Mouse (Mus musculus): ENCODE measurements around the gene Krt78.

GRCm38 (mm10) chr15:101974083-101974845, 20.2 kb upstream of the Krt78 start:
- no peak for TF ChIP-seq EP300 (IDR thresholded peaks at IDR 0.05; ENCODE audit: low read depth)
- no peak for TF ChIP-seq CTCF (IDR thresholded peaks at IDR 0.05; ENCODE audit: low read depth)

Data from heart, postnatal 0 days (tissue).